13 mouse cellular contexts compared by ENCODE assay signal in the genomic region with DNA sequence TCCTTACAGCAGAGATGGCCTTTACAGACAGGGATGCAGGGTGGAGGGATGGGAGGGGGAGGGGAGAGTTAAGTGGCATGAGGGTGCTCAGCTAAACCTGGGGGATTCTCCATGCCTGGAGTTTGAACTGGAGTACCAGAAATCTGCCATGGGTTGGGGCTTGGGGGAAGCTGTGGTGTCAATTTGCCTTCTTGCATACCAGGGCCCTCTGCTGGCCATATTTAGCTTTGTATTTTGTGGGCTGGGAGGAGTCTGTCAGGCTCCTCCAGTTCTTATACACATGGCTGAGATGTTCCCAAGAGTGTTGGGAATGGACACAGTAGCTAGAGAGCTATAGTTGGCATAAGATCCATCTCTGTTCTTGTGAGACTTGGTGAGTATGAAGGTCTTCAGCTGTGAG. TPM values are rescaled to one million over a fixed set of nuclear protein-coding genes. Genes with fewer than 3 reads are reported as not detected.
DNase-seq lines count a peak whose midpoint lies in the region; ATAC-seq and TF ChIP-seq lines count a peak whose summit lies in the region.
"Had no signal": no experiment of that assay in that cellular context is flagged by ENCODE, and none has a peak within 500 bp of the region (broad histone marks: within the 10 kb centered on the region; RNA-seq: fewer than 3 reads in every experiment).

No protein-coding gene starts in this region.

- peaks cover 4% of the 10 kb centered on the region; the same call in 1 of the 2 replicates for H3K4me1 ChIP-seq in liver, adult 2 months (ENCODE audit: control insufficient read depth, insufficient read depth, low read length)
- no peaks in the 10 kb centered on the region for H3K4me1 ChIP-seq in liver, embryonic 12.5 days
- H3K4me1 ChIP-seq: embryonic facial prominence, embryonic 12.5 days had no signal

- no peaks in the 10 kb centered on the region for H3K27me3 ChIP-seq in liver, adult 2 months (ENCODE audit: control insufficient read depth, insufficient read depth, low read length)
- H3K27me3 ChIP-seq in liver, embryonic 12.5 days (replicated peaks) = no peaks in the 10 kb centered on the region
- H3K27me3 ChIP-seq: embryonic facial prominence, embryonic 12.5 days had no signal

- no peaks in the 10 kb centered on the region for H3K36me3 ChIP-seq in liver, adult 2 months (ENCODE audit: control insufficient read depth, insufficient read depth, low read length)
- no peaks in the 10 kb centered on the region for H3K36me3 ChIP-seq in liver, embryonic 12.5 days
- H3K36me3 ChIP-seq: embryonic facial prominence, embryonic 12.5 days had no signal

- peak; percentile 46 for DNase-seq in liver, adult 2 months (ENCODE audit: extremely low read depth, low read depth, low spot score)
- DNase-seq in ES-CJ7 (ENCODE audit: low read depth, low spot score) (peak; percentile 42), adipocyte (ENCODE audit: low spot score) (peak; percentile 32)
- peak; percentile 16 to 57 for DNase-seq in kidney, postnatal 36 days
- no peak for DNase-seq in ovary, postnatal 10 days (ENCODE audit: low spot score)
- no peak for DNase-seq in layer of hippocampus, adult 8-10 months (ENCODE audit: low spot score in 2 of 2)
- DNase-seq in left cerebral cortex, postnatal 25 days (ENCODE audit: low spot score in 2 of 2) = no peak

- ATAC-seq in liver, embryonic 12.5 days = no peak

- H3K27ac ChIP-seq in liver, adult 2 months (replicated peaks; ENCODE audit: insufficient read depth, low read depth, low read length) = no peak overlapping the region
- H3K27ac ChIP-seq in liver, embryonic 12.5 days = no peak overlapping the region
- H3K27ac ChIP-seq: embryonic facial prominence, embryonic 12.5 days had no signal

- no peak overlapping the region for H3K9ac ChIP-seq in liver, adult 2 months (ENCODE audit: low read depth, low read length)
- H3K9ac ChIP-seq in liver, embryonic 12.5 days = no peak overlapping the region
- H3K9ac ChIP-seq: embryonic facial prominence, embryonic 12.5 days had no signal

- no peaks in the 10 kb centered on the region for H3K9me3 ChIP-seq in liver, embryonic 12.5 days (replicated peaks)
- H3K9me3 ChIP-seq: embryonic facial prominence, embryonic 12.5 days had no signal

- no peak overlapping the region for H3K4me3 ChIP-seq in liver, adult 2 months (ENCODE audit: insufficient read depth, low read depth, low read length)
- no peak overlapping the region for H3K4me3 ChIP-seq in liver, embryonic 12.5 days
- H3K4me3 ChIP-seq: embryonic facial prominence, embryonic 12.5 days had no signal

- intact Hi-C loops in left cerebral cortex, postnatal 25 days (cut with DNase I) = no loop called here

- peak; percentile 53 for TF ChIP-seq CTCF in liver, adult 2 months (IDR thresholded peaks at IDR 0.05; ENCODE audit: low read depth, low read length)

- TF ChIP-seq POLR2A in liver, adult 2 months (IDR thresholded peaks at IDR 0.05; ENCODE audit: extremely low read depth, insufficient read depth, low read length) = no peak

- H3K4me2 ChIP-seq in liver, embryonic 12.5 days = no peak overlapping the region
- H3K4me2 ChIP-seq: embryonic facial prominence, embryonic 12.5 days had no signal

- H3K79me2 ChIP-seq in liver, adult 2 months (ENCODE audit: control insufficient read depth, insufficient read depth, low read length) = no peaks in the 10 kb centered on the region

RNA-seq across cellular contexts. Expression of a gene that starts 23.6 kb away (rescaled TPM):
- not detected in 2 replicates for total RNA-seq in liver, adult 2 months (2014; rRNA removed)
- polyA plus RNA-seq in liver, adult 2 months (2012; rRNA removed) = not detected in 2 replicates
- polyA plus RNA-seq in liver, embryonic 12.5 days (2016; fragmentation: Nextera tagmentation; extraction: Ambion mirVana) = not detected in 2 replicates
- total RNA-seq in layer of hippocampus, adult 8-10 months (2022) = not detected
- under 1 TPM; 0.23 TPM for total RNA-seq in left cerebral cortex, postnatal 25 days (2021)
- total RNA-seq: heart, postnatal 25 days; layer of hippocampus, postnatal 25 days had no signal
- polyA plus RNA-seq: embryonic facial prominence, embryonic 12.5 days; lung, embryonic 16.5 days; neural tube, embryonic 11.5 days had no signal

Comparison
In these comparisons a context has a peak if more than half of its experiments do, and no peak if none do; other contexts are left out.
1. DNase-seq: peak in liver, adult 2 months (single experiment), ES-CJ7 (single experiment), adipocyte (single experiment) and kidney, postnatal 36 days (2 of 2); none in ovary, postnatal 10 days (single experiment), layer of hippocampus, adult 8-10 months (0 of 2) and left cerebral cortex, postnatal 25 days (0 of 2).